Mouse (Mus musculus): ENCODE data around the gene Nedd1. TPM values are rescaled to one million over a fixed set of nuclear protein-coding genes. Genes with fewer than 3 reads are reported as not detected.

Nedd1 gene
- total RNA-seq (2012; rRNA removed) (20.7 and 21.8 TPM in 2 replicates), total RNA-seq (2014; rRNA removed) (34.7 and 38.6 TPM in 2 replicates), polyA plus RNA-seq (2012; ENCODE audit: insufficient read length, low read depth) (17.8 and 19.0 TPM in 2 replicates)

DNA sequence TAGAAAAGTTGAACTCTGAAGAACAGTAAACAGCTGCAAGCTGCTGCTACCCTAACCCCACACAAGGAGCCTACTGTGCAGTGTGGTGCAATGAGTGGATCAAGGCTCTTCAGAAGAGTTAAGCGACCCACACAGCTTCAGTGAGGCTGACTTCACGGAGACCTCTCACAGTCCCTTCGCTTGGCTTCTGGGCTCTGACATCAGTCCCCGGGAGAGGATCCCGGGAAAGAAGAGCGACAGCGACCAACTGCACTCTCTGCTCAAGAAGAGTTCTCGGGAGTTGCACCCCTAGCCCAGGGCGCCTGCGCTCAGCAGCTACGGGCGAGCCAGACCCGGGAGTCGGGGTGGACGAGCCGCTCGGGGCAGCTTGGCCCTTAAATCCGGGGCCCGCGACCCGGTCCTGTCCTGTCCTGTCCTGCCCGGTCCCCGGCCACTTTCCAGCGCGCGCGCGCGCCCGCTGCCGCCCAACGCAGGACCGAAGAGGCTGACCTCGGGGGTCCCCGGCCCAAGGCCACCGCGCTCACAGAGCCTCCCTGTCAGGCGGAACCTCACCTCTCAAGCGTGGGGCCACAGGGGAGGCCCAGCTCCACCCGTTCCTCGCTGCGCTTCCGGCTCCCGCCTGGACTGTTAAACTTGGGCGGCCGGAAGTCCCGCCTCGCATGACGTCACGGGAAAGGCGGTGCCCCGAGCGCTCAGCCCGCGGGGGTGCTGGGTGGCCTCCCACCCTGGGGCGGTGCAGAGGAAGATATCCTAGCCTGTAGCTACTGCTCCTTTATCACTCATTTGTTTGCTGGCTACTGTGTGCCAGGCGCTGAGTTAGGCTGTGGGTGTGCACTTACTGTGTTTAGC is at the start of gene Nedd1:
Gene Nedd1 (minus strand): TSS at position 650 of the 849 bp plus-strand sequence.
- in situ Hi-C loops (cut with MboI; ENCODE audit: low pct_ligation_motif_present, low pct_unique_long_range_greater_than_20kb, low sequenced_read_pairs) (no loop called here), dilution Hi-C loops (cut with MboI; ENCODE audit: extremely low pct_ligation_motif_present, extremely low pct_unique_long_range_greater_than_20kb, low sequenced_read_pairs) (no loop called here)
- H3K4me1 ChIP-seq (ENCODE audit: control insufficient read depth in 1 of 2, insufficient read depth in 2 of 2) = peaks cover 0 to 20% of the 10 kb centered on the region in 2 experiments; a peak in 2 of 4 replicates
- H3K27ac ChIP-seq (ENCODE audit: insufficient read depth, low read depth) = no peak within 1 kb of the TSS
- peak within 1 kb of the TSS; percentile 93 for H3K9ac ChIP-seq (ENCODE audit: insufficient read depth, low read depth)
- DNase-seq (ENCODE audit: extremely low read depth) = peak; percentile 93
- H3K4me3 ChIP-seq (replicated peaks in 1 of 3; ENCODE audit: low read depth in 2 of 3, low read length in 2 of 3, poor library complexity in 1 of 3) = peak within 1 kb of the TSS; percentile 61 to 80 (median 68)
- peaks cover 5 to 27% of the 10 kb centered on the region in 2 experiments for H3K36me3 ChIP-seq (replicated peaks in 1 of 2; ENCODE audit: control insufficient read depth in 1 of 2, insufficient read depth in 1 of 2, low read length in 1 of 2)
- H3K9me3 ChIP-seq (replicated peaks; ENCODE audit: low read length) = peaks cover 7% of the 10 kb centered on the region
- peak within 1 kb of the TSS; percentile 83 for H3K4me2 ChIP-seq (ENCODE audit: insufficient read depth, low read depth, poor library complexity, severe bottlenecking)
- no peaks in the 10 kb centered on the region for H3K27me3 ChIP-seq (replicated peaks)
- TF ChIP-seq GABPA (IDR thresholded peaks at IDR 0.05; ENCODE audit: insufficient replicate concordance, low read depth, low read length) = no peak
- no peak for TF ChIP-seq CHD1 (IDR thresholded peaks at IDR 0.05; ENCODE audit: low read depth, low read length)
- TF ChIP-seq RAD21 (IDR thresholded peaks at IDR 0.05; ENCODE audit: low read depth, low read length) = no peak
- TF ChIP-seq CHD2 (IDR thresholded peaks at IDR 0.05; ENCODE audit: low read length) = no peak
- peak; percentile 79; the same call in 1 of the 2 replicates for TF ChIP-seq POLR2AphosphoS2 (IDR thresholded peaks at IDR 0.05; ENCODE audit: low read depth, low read length)
- TF ChIP-seq ZMIZ1 (IDR thresholded peaks at IDR 0.05; ENCODE audit: low read depth, low read length) = peak; percentile 93
- TF ChIP-seq KAT2A (IDR thresholded peaks at IDR 0.05; ENCODE audit: insufficient replicate concordance, low read length) = 0 out of 2 replicates have a peak, but pooled peaks have one; percentile 72
- no peak for TF ChIP-seq ZNF384 (IDR thresholded peaks at IDR 0.05; ENCODE audit: low read depth, low read length)
- TF ChIP-seq ELF1 (IDR thresholded peaks at IDR 0.05; ENCODE audit: low read depth, low read length) = peak; percentile 93
- TF ChIP-seq SMC3 (IDR thresholded peaks at IDR 0.05; ENCODE audit: low read depth, low read length) = no peak
- peak; percentile 80 for TF ChIP-seq TBP (conservative IDR thresholded peaks at IDR 0.05; ENCODE audit: low read depth, low read length)
- TF ChIP-seq CTCF (conservative IDR thresholded peaks at IDR 0.05 in 1 of 2, IDR thresholded peaks at IDR 0.05 in 1 of 2; ENCODE audit: low read depth in 2 of 2, low read length in 2 of 2) = no peak
- peak; percentile 44 for TF ChIP-seq NRF1 (IDR thresholded peaks at IDR 0.05; ENCODE audit: low read depth, low read length)
- no peak for TF ChIP-seq ZKSCAN1 (IDR thresholded peaks at IDR 0.05; ENCODE audit: borderline replicate concordance, low read depth, low read length)
- TF ChIP-seq TCF12 (IDR thresholded peaks at IDR 0.05; ENCODE audit: low read depth, low read length) = peak; percentile 90
- TF ChIP-seq IRF4 (IDR thresholded peaks at IDR 0.05; ENCODE audit: low read depth, low read length) = peak; percentile 74; the same call in 1 of the 2 replicates
- no peak for TF ChIP-seq RCOR1 (conservative IDR thresholded peaks at IDR 0.05; ENCODE audit: low read depth, low read length)
- no peak for TF ChIP-seq JUN (IDR thresholded peaks at IDR 0.05; ENCODE audit: insufficient read depth, low read depth, low read length)
- peak; percentile 95 for TF ChIP-seq POLR2A (IDR thresholded peaks at IDR 0.05; ENCODE audit: low read depth, low read length)
- no peak for TF ChIP-seq PAX5 (IDR thresholded peaks at IDR 0.05; ENCODE audit: low read length)
- no peak for TF ChIP-seq MAZ (IDR thresholded peaks at IDR 0.05; ENCODE audit: low read depth, low read length)
- no peak for TF ChIP-seq MYC (IDR thresholded peaks at IDR 0.05; ENCODE audit: low read depth, low read length)
- TF ChIP-seq JUND (conservative IDR thresholded peaks at IDR 0.05; ENCODE audit: low read depth, low read length) = no peak
- TF ChIP-seq USF2 (conservative IDR thresholded peaks at IDR 0.05; ENCODE audit: low read depth, low read length) = no peak
- TF ChIP-seq UBTF (IDR thresholded peaks at IDR 0.05; ENCODE audit: low read depth, low read length) = peak; percentile 78; the same call in 1 of the 2 replicates
- no peak for TF ChIP-seq E2F4 (IDR thresholded peaks at IDR 0.05; ENCODE audit: insufficient replicate concordance, low read depth, low read length)
- TF ChIP-seq ZC3H11A (IDR thresholded peaks at IDR 0.05; ENCODE audit: low read depth, low read length) = no peak
- peak; percentile 94 for TF ChIP-seq NELFE (IDR thresholded peaks at IDR 0.05; ENCODE audit: low read depth, low read length)
- peak; percentile 72; the same call in 1 of the 2 replicates for TF ChIP-seq MAX (IDR thresholded peaks at IDR 0.05; ENCODE audit: low read length)
- peak; percentile 56 for TF ChIP-seq MEF2A (IDR thresholded peaks at IDR 0.05; ENCODE audit: borderline replicate concordance, low read depth, low read length)
- peak; percentile 79 for TF ChIP-seq MXI1 (IDR thresholded peaks at IDR 0.05; ENCODE audit: low read depth, low read length)
- no peak for TF ChIP-seq USF1 (IDR thresholded peaks at IDR 0.05; ENCODE audit: low read depth, low read length)
- peak; percentile 15; the same call in 1 of the 2 replicates for TF ChIP-seq ETS1 (conservative IDR thresholded peaks at IDR 0.05; ENCODE audit: low read depth, low read length)
- TF ChIP-seq MAFK (IDR thresholded peaks at IDR 0.05; ENCODE audit: insufficient replicate concordance, low read length) = no peak
- peak; percentile 30; the same call in 1 of the 2 replicates for TF ChIP-seq BHLHE40 (IDR thresholded peaks at IDR 0.05; ENCODE audit: low read depth, low read length)
- peak; percentile 82 for TF ChIP-seq HCFC1 (IDR thresholded peaks at IDR 0.05; ENCODE audit: low read depth, low read length)
- peak; percentile 93 for TF ChIP-seq SIN3A (IDR thresholded peaks at IDR 0.05; ENCODE audit: low read length)
- TF ChIP-seq EP300 (IDR thresholded peaks at IDR 0.05; ENCODE audit: low read length) = no peak; the same call in 1 of the 2 replicates
- peaks cover 6% of the 10 kb centered on the region; the same call in 1 of the 2 replicates for H3K79me2 ChIP-seq (replicated peaks; ENCODE audit: control insufficient read depth, extremely low read depth, insufficient read depth, poor library complexity, severe bottlenecking)

Data from CH12.LX (cell line).